ENCODE assay signal across 7 mouse cellular contexts in genomic region chr12:4593166-4593929, GRCm38 (mm10). TPM values are rescaled to one million over a fixed set of nuclear protein-coding genes. Genes with fewer than 3 reads are reported as not detected.
DNase-seq lines count a peak whose midpoint lies in the region; ATAC-seq and TF ChIP-seq lines count a peak whose summit lies in the region.

No protein-coding gene starts in this region.

- peak; percentile 43 for DNase-seq in R1 (ENCODE audit: low read depth, low spot score)
- DNase-seq in cerebellum, adult 8-10 months = peak; percentile 43
- peak; percentile 8 for DNase-seq in forelimb bud, embryonic 11.5 days (ENCODE audit: low read depth, low spot score)

- H3K4me1 ChIP-seq in hindbrain, embryonic 15.5 days (replicated peaks) = peaks cover 19% of the 10 kb centered on the region
- peaks cover 6% of the 10 kb centered on the region for H3K4me1 ChIP-seq in limb, embryonic 12.5 days (replicated peaks)
- H3K4me1 ChIP-seq in midbrain, embryonic 12.5 days = peaks cover 5% of the 10 kb centered on the region
- H3K4me1 ChIP-seq in small intestine, adult 2 months (ENCODE audit: control insufficient read depth, insufficient read depth, insufficient read length, low read length) = peaks cover 2% of the 10 kb centered on the region; the same call in 1 of the 2 replicates

- H3K27me3 ChIP-seq in hindbrain, embryonic 15.5 days = no peaks in the 10 kb centered on the region
- peaks cover 4% of the 10 kb centered on the region; the same call in 1 of the 2 replicates for H3K27me3 ChIP-seq in limb, embryonic 12.5 days
- H3K27me3 ChIP-seq in midbrain, embryonic 12.5 days = peaks cover 11% of the 10 kb centered on the region
- H3K27me3 ChIP-seq in small intestine, adult 2 months (ENCODE audit: control insufficient read depth, insufficient read depth, low read length) = no peaks in the 10 kb centered on the region

- H3K9ac ChIP-seq in hindbrain, embryonic 15.5 days = peak overlapping the region; percentile 82
- H3K9ac ChIP-seq in limb, embryonic 12.5 days (replicated peaks) = peak overlapping the region; percentile 81
- H3K9ac ChIP-seq in midbrain, embryonic 12.5 days (replicated peaks) = peak overlapping the region; percentile 78

- peak overlapping the region; percentile 67 for H3K4me2 ChIP-seq in hindbrain, embryonic 15.5 days
- peak overlapping the region; percentile 69 for H3K4me2 ChIP-seq in limb, embryonic 12.5 days
- peak overlapping the region; percentile 86 for H3K4me2 ChIP-seq in midbrain, embryonic 12.5 days (replicated peaks)

- H3K36me3 ChIP-seq in hindbrain, embryonic 15.5 days = no peaks in the 10 kb centered on the region
- H3K36me3 ChIP-seq in limb, embryonic 12.5 days = no peaks in the 10 kb centered on the region
- no peaks in the 10 kb centered on the region for H3K36me3 ChIP-seq in midbrain, embryonic 12.5 days
- no peaks in the 10 kb centered on the region for H3K36me3 ChIP-seq in small intestine, adult 2 months (ENCODE audit: control insufficient read depth, insufficient read depth, low read length)

- H3K4me3 ChIP-seq in hindbrain, embryonic 15.5 days = peak overlapping the region; percentile 70
- peak overlapping the region; percentile 94 for H3K4me3 ChIP-seq in limb, embryonic 12.5 days (replicated peaks)
- H3K4me3 ChIP-seq in midbrain, embryonic 12.5 days = peak overlapping the region; percentile 96
- H3K4me3 ChIP-seq in small intestine, adult 2 months (ENCODE audit: low read depth, low read length) = peak overlapping the region; percentile 95

- 0 out of 2 replicates have a peak, but pooled peaks have one; percentile 4 for TF ChIP-seq CTCF in small intestine, adult 2 months (IDR thresholded peaks at IDR 0.05; ENCODE audit: extremely low read depth, insufficient read length, insufficient replicate concordance, low read depth, low read length)

- peak overlapping the region; percentile 77 for H3K27ac ChIP-seq in hindbrain, embryonic 15.5 days (replicated peaks)
- H3K27ac ChIP-seq in limb, embryonic 12.5 days = peak overlapping the region; percentile 76
- 0 out of 2 replicates have a peak overlapping the region, but pooled peaks have one; percentile 20 for H3K27ac ChIP-seq in midbrain, embryonic 12.5 days (replicated peaks)
- H3K27ac ChIP-seq in small intestine, adult 2 months (ENCODE audit: insufficient read depth, low read depth, low read length) = peak overlapping the region; percentile 82

- WGBS in hindbrain, embryonic 15.5 days = under 1% methylated on average over 77 of the region's 80 CpGs
- 1% methylated on average over 71 of the region's 80 CpGs for WGBS in limb, embryonic 12.5 days
- WGBS in midbrain, embryonic 12.5 days = 1% methylated on average over 46 of the region's 80 CpGs
- WGBS in small intestine, adult 2 months = under 1% methylated on average over 68 of the region's 80 CpGs

- no peaks in the 10 kb centered on the region for H3K9me3 ChIP-seq in hindbrain, embryonic 15.5 days
- no peaks in the 10 kb centered on the region for H3K9me3 ChIP-seq in limb, embryonic 12.5 days
- no peaks in the 10 kb centered on the region for H3K9me3 ChIP-seq in midbrain, embryonic 12.5 days

- TF ChIP-seq POLR2A in small intestine, adult 2 months (IDR thresholded peaks at IDR 0.05; ENCODE audit: low read depth, low read length) = no peak

- ATAC-seq in hindbrain, embryonic 15.5 days (ENCODE audit: low FRiP score, low read depth) = peak; percentile 81
- ATAC-seq in limb, embryonic 12.5 days (ENCODE audit: insufficient number of reproducible peaks, insufficient read depth, low FRiP score, low TSS enrichment, low read depth) = peak; percentile 69
- peak; percentile 82 for ATAC-seq in midbrain, embryonic 12.5 days (ENCODE audit: low FRiP score, low read depth)

RNA-seq across cellular contexts. Expression of gene Gm3625, which starts 0.6 kb away (rescaled TPM):
- polyA plus RNA-seq in hindbrain, embryonic 15.5 days (2015; fragmentation: Nextera tagmentation; extraction: Ambion mirVana) = not detected in 2 replicates
- not detected in 2 replicates for polyA plus RNA-seq in limb, embryonic 12.5 days (2016; fragmentation: Nextera tagmentation; extraction: Ambion mirVana)
- not detected in 2 replicates for polyA plus RNA-seq in midbrain, embryonic 12.5 days (2016; fragmentation: Nextera tagmentation; extraction: Ambion mirVana)
- polyA plus RNA-seq in small intestine, adult 2 months (2012; rRNA removed) = not detected in 2 replicates

RNA-seq across cellular contexts. Expression of gene Itsn2, which starts 0.9 kb away (rescaled TPM):
- 24.1 and 25.6 TPM in 2 replicates for polyA plus RNA-seq in hindbrain, embryonic 15.5 days (2015; fragmentation: Nextera tagmentation; extraction: Ambion mirVana)
- 24.8 and 30.1 TPM in 2 replicates for polyA plus RNA-seq in limb, embryonic 12.5 days (2016; fragmentation: Nextera tagmentation; extraction: Ambion mirVana)
- polyA plus RNA-seq in midbrain, embryonic 12.5 days (2016; fragmentation: Nextera tagmentation; extraction: Ambion mirVana) = 15.6 and 18.9 TPM in 2 replicates
- polyA plus RNA-seq in small intestine, adult 2 months (2012; rRNA removed) = 7.2 and 10.2 TPM in 2 replicates

Comparison
In these comparisons a context has a peak if more than half of its experiments do, and no peak if none do; other contexts are left out.
1. Peak in every context shown above with its lines: DNase-seq, ATAC-seq, H3K4me3 ChIP-seq and H3K27ac ChIP-seq.
2. H3K27ac ChIP-seq: peak in every context shown above with its lines; median percentile 82 in small intestine, adult 2 months; 77 in hindbrain, embryonic 15.5 days; 76 in limb, embryonic 12.5 days; 20 in midbrain, embryonic 12.5 days.
3. RNA of gene Gm3625, which starts 0.6 kb away (polyA plus RNA-seq): not detected in hindbrain, embryonic 15.5 days; not detected in limb, embryonic 12.5 days, not detected in midbrain, embryonic 12.5 days and not detected in small intestine, adult 2 months; every median in the first group is over 10 times any median in the second.